Mouse (Mus musculus) lung, adult 2 months (tissue): ENCODE measurements around the gene Pcbd1.

ENCODE experiments used
- CTCF ChIP-seq: fragments of 200-500 bp; IDR thresholded peaks from 2 replicates; pipeline ENCODE4 v1.5.1; 2011; ENCODE audit warnings: mild to moderate bottlenecking, low read length, control low read depth; ENCODE audit not compliant: insufficient read depth
- POLR2A ChIP-seq: fragments of 200-500 bp; IDR thresholded peaks from 2 replicates; pipeline ENCODE4 v1.6.1; 2011; ENCODE audit warnings: low read depth, mild to moderate bottlenecking, control low read depth, low read length, borderline replicate concordance; ENCODE audit errors: extremely low read depth

DNA sequence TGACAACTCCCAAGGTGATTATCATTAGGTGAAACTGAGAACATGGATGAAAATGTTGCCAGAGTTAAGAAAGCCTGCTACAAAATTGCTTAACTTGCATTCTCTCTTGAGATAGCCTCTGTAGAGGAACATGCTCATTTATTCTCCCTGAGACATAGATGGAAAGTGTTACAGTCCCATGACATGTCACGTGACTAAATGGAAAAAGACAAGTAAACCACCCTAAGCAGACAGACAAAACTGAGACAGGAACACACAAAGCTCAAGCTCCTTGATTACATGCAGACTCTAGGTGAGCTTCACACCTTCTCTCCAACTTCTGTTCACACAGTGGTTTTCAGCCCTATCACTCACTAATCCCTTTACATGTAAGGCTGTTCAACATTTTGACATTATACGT, 54.2 kb downstream of the Pcbd1 start:
- TF ChIP-seq POLR2A: no peak
- no peak for TF ChIP-seq CTCF
